Mouse (Mus musculus): Measurements from ENCODE around the gene Wdr5. TPM values are rescaled to one million over a fixed set of nuclear protein-coding genes. Genes with fewer than 3 reads are reported as not detected.

The Wdr5 gene
- polyA plus RNA-seq, 1 experiment, result 17.3 TPM

DNA sequence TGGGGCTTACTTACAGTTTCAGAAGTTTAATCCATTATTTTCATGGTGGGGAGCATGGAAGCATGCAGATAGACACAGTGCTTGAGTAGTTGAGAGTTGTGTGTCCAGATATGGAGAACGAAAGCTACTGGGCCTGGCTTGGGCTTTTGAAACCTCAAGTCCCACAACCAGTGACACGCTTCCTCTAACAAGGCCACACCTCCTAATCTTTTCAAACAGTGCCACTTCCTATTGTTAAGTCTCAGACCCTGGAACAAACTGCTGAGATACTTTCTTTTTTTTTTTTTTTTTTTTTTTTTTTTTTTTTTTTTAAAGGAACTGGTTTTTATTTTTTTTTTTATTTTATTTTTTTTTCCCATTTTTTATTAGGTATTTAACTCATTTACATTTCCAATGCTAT is 33.0 kb downstream of the Wdr5 start:
- 88% methylated on average over 2 of the region's 2 CpGs for WGBS
- TF ChIP-seq POLR2A (IDR thresholded peaks at IDR 0.05; ENCODE audit: low read depth, low read length) (no peak), CTCF (IDR thresholded peaks at IDR 0.05; ENCODE audit: extremely low read depth, insufficient read depth, insufficient read length, insufficient replicate concordance) (no peak)
- Histone ChIP-seq H3K4me1 (ENCODE audit: control insufficient read depth, insufficient read depth, insufficient read length) (no peaks in the 10 kb centered on the region), H3K4me3 (ENCODE audit: extremely low read depth, insufficient read depth, insufficient read length) (no peak overlapping the region), H3K27me3 (ENCODE audit: control insufficient read depth, insufficient read depth, low read length) (no peaks in the 10 kb centered on the region), H3K36me3 (ENCODE audit: control insufficient read depth, insufficient read depth, low read length) (no peaks in the 10 kb centered on the region), H3K27ac (ENCODE audit: insufficient read depth, low read length) (no peak overlapping the region)
- DNase-seq (ENCODE audit: low read depth in 1 of 2, low spot score in 2 of 2), result no peak

DNA sequence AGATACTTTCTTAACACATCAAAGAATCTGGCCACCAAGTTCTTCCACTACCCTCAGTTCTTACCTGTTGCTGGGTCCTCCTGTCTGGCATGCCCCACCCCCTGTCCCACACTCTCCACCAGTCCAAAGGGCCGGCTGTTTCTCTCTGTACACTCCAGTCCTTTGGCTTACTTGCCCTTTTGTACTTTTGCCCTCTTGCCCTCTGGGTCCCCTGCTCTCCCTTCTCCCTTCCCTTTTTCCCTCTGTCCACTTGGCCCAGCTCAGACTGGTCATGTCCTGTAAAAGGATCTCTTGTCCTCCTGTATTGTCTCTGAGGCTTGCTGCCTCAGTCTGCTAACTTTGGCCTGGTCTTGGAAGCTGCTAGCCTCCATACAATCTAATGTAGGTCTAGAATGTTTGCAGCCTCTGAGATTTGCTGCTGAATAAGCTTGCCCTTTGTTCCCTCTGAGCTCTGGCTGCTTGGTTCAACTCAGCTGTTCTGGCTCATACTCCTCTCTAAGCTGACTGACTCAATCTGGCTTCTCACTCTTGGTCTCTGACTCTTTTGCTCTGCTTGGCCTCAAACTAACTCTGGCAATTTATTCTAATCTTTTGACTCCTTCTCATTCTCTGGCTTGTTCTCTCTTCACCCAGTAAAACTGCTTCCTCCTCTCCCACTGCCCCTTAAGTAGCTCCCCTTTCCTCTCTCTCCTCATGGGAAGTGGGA is 33.9 kb downstream of the Wdr5 start:
- H3K36me3 ChIP-seq (ENCODE audit: control insufficient read depth, insufficient read depth, low read length), result no peaks in the 10 kb centered on the region
- no peak for TF ChIP-seq POLR2A (IDR thresholded peaks at IDR 0.05; ENCODE audit: low read depth, low read length)
- TF ChIP-seq CTCF (IDR thresholded peaks at IDR 0.05; ENCODE audit: extremely low read depth, insufficient read depth, insufficient read length, insufficient replicate concordance), result no peak
- no peaks in the 10 kb centered on the region for H3K27me3 ChIP-seq (ENCODE audit: control insufficient read depth, insufficient read depth, low read length)
- H3K4me3 ChIP-seq (ENCODE audit: extremely low read depth, insufficient read depth, insufficient read length), result no peak overlapping the region
- no peak for DNase-seq (ENCODE audit: low read depth in 1 of 2, low spot score in 2 of 2)
- H3K27ac ChIP-seq (ENCODE audit: insufficient read depth, low read length), result no peak overlapping the region
- H3K4me1 ChIP-seq (ENCODE audit: control insufficient read depth, insufficient read depth, insufficient read length), result no peaks in the 10 kb centered on the region
- WGBS, result 83% methylated on average over 1 of the region's 1 CpGs

DNA sequence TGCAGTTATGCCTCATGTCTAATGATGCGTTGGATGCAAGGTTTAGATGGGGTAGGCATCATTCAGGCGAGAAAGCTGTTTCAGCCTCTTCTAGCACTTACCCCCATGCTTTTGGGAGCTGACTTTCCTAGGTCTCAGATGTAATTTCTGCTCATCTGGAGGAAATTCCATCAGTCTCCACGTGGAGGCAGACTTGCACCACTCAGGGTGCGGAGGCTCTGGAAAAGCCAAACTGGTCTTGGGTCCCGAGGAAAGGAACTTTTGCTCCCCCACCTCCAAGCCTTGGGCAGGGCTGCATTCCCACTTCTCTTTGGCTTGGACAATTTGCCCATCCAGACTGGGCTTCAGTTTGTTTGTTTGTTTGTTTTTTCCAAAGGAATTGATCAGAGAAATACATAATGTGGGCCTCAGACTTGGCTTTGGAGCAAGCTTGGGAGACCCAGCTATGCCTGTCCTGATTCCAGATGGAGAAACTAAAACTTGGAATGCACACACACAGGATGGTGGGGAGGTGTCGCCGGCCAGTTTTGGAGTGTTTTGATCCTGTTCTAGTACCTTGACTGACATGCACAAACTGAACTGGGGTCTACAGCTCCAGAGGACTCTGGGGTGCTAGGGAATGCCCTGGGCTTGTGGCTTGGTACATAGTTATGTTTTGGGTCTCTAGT is 37.8 kb downstream of the Wdr5 start:
- Histone ChIP-seq H3K4me3 (ENCODE audit: extremely low read depth, insufficient read depth, insufficient read length) (no peak overlapping the region), H3K27me3 (ENCODE audit: control insufficient read depth, insufficient read depth, low read length) (no peaks in the 10 kb centered on the region), H3K36me3 (ENCODE audit: control insufficient read depth, insufficient read depth, low read length) (no peaks in the 10 kb centered on the region), H3K27ac (ENCODE audit: insufficient read depth, low read length) (no peak overlapping the region), H3K4me1 (ENCODE audit: control insufficient read depth, insufficient read depth, insufficient read length) (no peaks in the 10 kb centered on the region)
- TF ChIP-seq POLR2A (IDR thresholded peaks at IDR 0.05; ENCODE audit: low read depth, low read length), result no peak
- peak; percentile 45; the same call in 1 of the 2 replicates for TF ChIP-seq CTCF (IDR thresholded peaks at IDR 0.05; ENCODE audit: extremely low read depth, insufficient read depth, insufficient read length, insufficient replicate concordance)
- 31% methylated on average over 7 of the region's 7 CpGs for WGBS
- DNase-seq (ENCODE audit: low read depth in 1 of 2, low spot score in 2 of 2), result peak in 1 of 2 experiments; percentile 22

DNA sequence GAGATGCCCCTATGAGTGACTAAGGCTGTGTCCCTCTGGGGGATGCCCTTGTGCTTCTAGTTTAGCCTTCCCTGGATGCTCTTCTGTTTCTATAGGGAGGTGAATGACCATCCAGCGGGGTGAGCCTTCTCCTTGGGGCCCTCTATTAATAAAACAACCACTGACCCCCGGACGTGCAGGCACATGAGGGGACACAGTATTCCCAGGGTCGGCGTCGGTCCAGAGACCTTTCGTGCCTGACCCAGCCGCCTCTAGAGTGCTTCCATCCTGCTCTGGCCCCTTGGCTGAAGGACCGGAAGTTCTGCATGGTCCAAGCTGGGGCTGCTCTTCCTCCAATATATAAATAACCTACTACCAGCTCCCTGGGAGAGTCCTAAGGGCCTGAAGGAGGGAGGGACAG is 39.4 kb downstream of the Wdr5 start:
- 76% methylated on average over 9 of the region's 9 CpGs for WGBS
- no peaks in the 10 kb centered on the region for H3K27me3 ChIP-seq (ENCODE audit: control insufficient read depth, insufficient read depth, low read length)
- no peaks in the 10 kb centered on the region for H3K4me1 ChIP-seq (ENCODE audit: control insufficient read depth, insufficient read depth, insufficient read length)
- peak overlapping the region; percentile 35; the same call in 1 of the 2 replicates for H3K27ac ChIP-seq (ENCODE audit: insufficient read depth, low read length)
- no peak for DNase-seq (ENCODE audit: low read depth in 1 of 2, low spot score in 2 of 2)
- H3K36me3 ChIP-seq (ENCODE audit: control insufficient read depth, insufficient read depth, low read length), result no peaks in the 10 kb centered on the region
- no peak overlapping the region for H3K4me3 ChIP-seq (ENCODE audit: extremely low read depth, insufficient read depth, insufficient read length)
- TF ChIP-seq CTCF (IDR thresholded peaks at IDR 0.05; ENCODE audit: extremely low read depth, insufficient read depth, insufficient read length, insufficient replicate concordance), result no peak
- no peak for TF ChIP-seq POLR2A (IDR thresholded peaks at IDR 0.05; ENCODE audit: low read depth, low read length)

DNA sequence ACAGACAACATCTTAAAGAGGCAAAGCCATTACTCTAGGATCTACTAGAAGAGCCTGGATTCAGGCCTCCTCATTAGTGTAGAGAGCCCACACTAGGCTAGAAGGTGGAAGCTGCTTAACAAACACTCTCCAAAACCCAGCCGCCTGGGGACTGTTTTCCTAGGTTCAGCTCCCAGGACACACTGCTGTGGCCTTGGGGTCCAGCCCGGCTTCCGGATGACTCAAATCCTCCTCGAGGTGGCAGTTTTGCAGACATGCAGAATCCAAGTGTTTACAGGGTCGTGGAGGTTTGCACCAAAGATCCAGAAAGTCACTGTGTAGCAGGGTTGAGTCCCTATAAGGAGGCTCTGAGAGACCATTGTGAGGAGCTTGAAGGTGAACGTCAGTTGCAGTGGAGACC is 42.0 kb downstream of the Wdr5 start:
- H3K27ac ChIP-seq (ENCODE audit: insufficient read depth, low read length), result no peak overlapping the region
- H3K36me3 ChIP-seq (ENCODE audit: control insufficient read depth, insufficient read depth, low read length), result no peaks in the 10 kb centered on the region
- no peaks in the 10 kb centered on the region for H3K4me1 ChIP-seq (ENCODE audit: control insufficient read depth, insufficient read depth, insufficient read length)
- no peak for DNase-seq (ENCODE audit: low read depth in 1 of 2, low spot score in 2 of 2)
- no peak overlapping the region for H3K4me3 ChIP-seq (ENCODE audit: extremely low read depth, insufficient read depth, insufficient read length)
- TF ChIP-seq POLR2A (IDR thresholded peaks at IDR 0.05; ENCODE audit: low read depth, low read length) (no peak), CTCF (IDR thresholded peaks at IDR 0.05; ENCODE audit: extremely low read depth, insufficient read depth, insufficient read length, insufficient replicate concordance) (no peak)
- WGBS, result 88% methylated on average over 6 of the region's 6 CpGs
- no peaks in the 10 kb centered on the region for H3K27me3 ChIP-seq (ENCODE audit: control insufficient read depth, insufficient read depth, low read length)

DNA sequence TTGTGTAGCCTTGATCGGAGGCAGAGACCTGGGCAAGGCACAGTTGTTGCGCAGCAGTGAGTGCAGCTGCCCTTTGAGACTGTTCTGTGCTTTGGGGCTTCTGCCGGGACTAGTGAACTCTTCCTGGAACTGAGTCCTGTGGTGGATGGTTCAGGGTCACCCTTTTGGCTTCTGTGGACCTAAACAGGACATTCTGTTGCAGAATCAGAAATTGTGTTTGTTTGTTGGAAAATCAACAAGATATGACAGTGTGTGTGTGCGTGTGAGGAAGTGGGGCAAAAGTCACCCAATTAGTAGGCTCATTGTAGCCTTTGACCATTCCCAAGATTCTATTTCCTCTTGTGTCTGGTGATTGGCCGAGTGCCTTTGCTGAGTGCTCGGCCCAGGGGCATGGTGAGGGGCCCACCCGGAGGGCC is 45.8 kb downstream of the Wdr5 start:
- Histone ChIP-seq H3K27me3 (ENCODE audit: control insufficient read depth, insufficient read depth, low read length) (no peaks in the 10 kb centered on the region), H3K36me3 (ENCODE audit: control insufficient read depth, insufficient read depth, low read length) (no peaks in the 10 kb centered on the region), H3K27ac (ENCODE audit: insufficient read depth, low read length) (no peak overlapping the region), H3K4me3 (ENCODE audit: extremely low read depth, insufficient read depth, insufficient read length) (no peak overlapping the region), H3K4me1 (ENCODE audit: control insufficient read depth, insufficient read depth, insufficient read length) (peaks cover 3% of the 10 kb centered on the region)
- no peak for TF ChIP-seq CTCF (IDR thresholded peaks at IDR 0.05; ENCODE audit: extremely low read depth, insufficient read depth, insufficient read length, insufficient replicate concordance)
- 82% methylated on average over 7 of the region's 7 CpGs for WGBS
- DNase-seq (ENCODE audit: low read depth in 1 of 2, low spot score in 2 of 2), result no peak

DNA sequence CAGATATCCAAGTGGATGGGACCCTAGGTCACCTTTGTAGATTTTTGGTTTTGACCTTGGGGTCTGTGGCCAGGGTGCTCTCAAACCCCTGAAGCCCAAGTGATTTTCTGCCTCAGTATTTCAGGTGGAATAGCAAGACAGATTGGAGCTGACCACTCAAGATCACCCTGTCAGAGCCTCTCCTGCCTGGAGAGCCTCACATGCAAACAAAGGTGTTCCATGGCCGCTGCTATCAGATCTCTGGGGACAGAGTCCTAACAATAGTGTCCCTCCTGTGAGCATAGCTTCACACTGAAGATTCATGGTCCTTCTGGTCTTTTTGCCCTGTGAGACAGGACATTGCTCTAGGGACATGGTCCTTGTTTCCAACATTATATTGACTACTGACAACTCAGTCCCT is 46.2 kb downstream of the Wdr5 start:
- no peaks in the 10 kb centered on the region for H3K27me3 ChIP-seq (ENCODE audit: control insufficient read depth, insufficient read depth, low read length)
- H3K4me1 ChIP-seq (ENCODE audit: control insufficient read depth, insufficient read depth, insufficient read length), result peaks cover 3% of the 10 kb centered on the region
- TF ChIP-seq POLR2A (IDR thresholded peaks at IDR 0.05; ENCODE audit: low read depth, low read length) (no peak), CTCF (IDR thresholded peaks at IDR 0.05; ENCODE audit: extremely low read depth, insufficient read depth, insufficient read length, insufficient replicate concordance) (no peak)
- H3K36me3 ChIP-seq (ENCODE audit: control insufficient read depth, insufficient read depth, low read length), result no peaks in the 10 kb centered on the region
- no peak overlapping the region for H3K4me3 ChIP-seq (ENCODE audit: extremely low read depth, insufficient read depth, insufficient read length)
- no peak for DNase-seq (ENCODE audit: low read depth in 1 of 2, low spot score in 2 of 2)
- no peak overlapping the region for H3K27ac ChIP-seq (ENCODE audit: insufficient read depth, low read length)
- WGBS, result 78% methylated on average over 1 of the region's 1 CpGs
